Mouse (Mus musculus): ENCODE measurements around the gene Snx3. TPM values are rescaled to one million over a fixed set of nuclear protein-coding genes. Genes with fewer than 3 reads are reported as not detected.

The Snx3 gene
- polyA plus RNA-seq, 1 experiment from 2014 or later: 326 TPM

DNA sequence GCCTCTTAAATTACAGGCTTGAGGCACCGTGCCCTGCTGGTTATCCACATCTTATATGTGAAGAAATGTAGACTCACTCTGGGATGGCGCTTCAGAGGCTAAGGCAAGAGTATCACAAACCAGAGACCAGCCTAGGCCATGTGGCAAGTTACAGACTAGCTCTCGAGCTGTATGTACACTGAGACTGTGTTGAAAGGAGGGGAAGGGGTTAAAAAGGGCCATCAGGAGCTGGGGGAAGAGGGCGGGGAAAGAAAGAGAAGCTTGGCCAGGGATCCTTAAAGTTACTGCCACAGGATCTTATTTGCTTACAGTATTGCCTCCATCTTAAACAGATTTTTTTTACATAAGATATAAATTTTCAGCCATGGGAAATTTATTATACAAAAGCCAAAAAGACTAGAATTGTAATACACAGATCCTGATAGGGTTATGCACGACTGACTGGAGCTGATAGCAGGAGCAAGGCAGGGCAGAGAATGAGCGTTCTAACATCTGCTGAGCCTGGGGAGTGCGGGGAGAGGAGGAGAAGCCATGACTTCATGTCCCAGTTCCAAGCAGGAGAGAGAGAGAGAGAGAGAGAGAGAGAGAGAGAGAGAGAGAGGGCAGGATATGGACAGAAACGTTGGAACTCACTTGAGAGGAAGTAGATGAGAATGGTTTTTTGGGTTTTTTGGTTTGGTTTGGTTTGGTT lies 13.1 kb upstream of the Snx3 start:
- no peak for TF ChIP-seq CTCF (IDR thresholded peaks at IDR 0.05; ENCODE audit: low read depth)
- H3K36me3 ChIP-seq (ENCODE audit: insufficient read depth, low read length): no peaks in the 10 kb centered on the region
- H3K4me2 ChIP-seq (ENCODE audit: low read length): no peak overlapping the region
- 21% methylated on average over 8 of the region's 8 CpGs for WGBS
- no peaks in the 10 kb centered on the region for H3K27me3 ChIP-seq (ENCODE audit: insufficient read depth, low read length)
- no peaks in the 10 kb centered on the region for H3K9me3 ChIP-seq (replicated peaks; ENCODE audit: low read length)
- no peak overlapping the region for H3K9ac ChIP-seq (ENCODE audit: low read depth, low read length)
- H3K4me3 ChIP-seq (replicated peaks; ENCODE audit: low read depth, low read length): no peak overlapping the region
- ATAC-seq (replicated peaks; ENCODE audit: low FRiP score, low read depth) (no peak), DNase-seq (ENCODE audit: low spot score) (peak; percentile 65)
- H3K4me1 ChIP-seq (replicated peaks; ENCODE audit: insufficient read depth, low read length): no peaks in the 10 kb centered on the region
- no peak overlapping the region for H3K27ac ChIP-seq

DNA sequence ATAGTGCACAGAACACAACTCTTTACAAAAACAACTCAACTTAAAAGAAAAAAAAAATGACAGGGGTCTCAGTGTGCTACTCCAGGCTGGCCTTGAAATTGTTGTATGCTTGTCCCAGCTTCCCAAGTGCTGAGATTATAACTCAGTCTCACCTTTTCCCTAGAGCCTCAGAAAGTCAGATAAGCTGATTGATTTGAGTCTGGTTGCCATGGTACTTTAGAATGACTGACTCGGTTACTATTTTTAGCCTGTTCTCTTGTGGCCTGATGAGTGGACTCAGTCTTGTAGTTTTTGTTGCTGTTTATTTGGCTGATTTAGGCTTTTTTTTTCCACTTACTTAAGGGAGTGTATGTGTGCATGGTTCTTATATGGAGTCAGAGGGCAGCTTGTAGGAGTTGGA lies 10.7 kb upstream of the Snx3 start:
- Histone ChIP-seq H3K9me3 (replicated peaks; ENCODE audit: low read length) (no peaks in the 10 kb centered on the region), H3K27ac (no peak overlapping the region), H3K27me3 (ENCODE audit: insufficient read depth, low read length) (no peaks in the 10 kb centered on the region), H3K4me2 (ENCODE audit: low read length) (no peak overlapping the region), H3K9ac (ENCODE audit: low read depth, low read length) (no peak overlapping the region), H3K4me1 (replicated peaks; ENCODE audit: insufficient read depth, low read length) (no peaks in the 10 kb centered on the region), H3K36me3 (ENCODE audit: insufficient read depth, low read length) (no peaks in the 10 kb centered on the region), H3K4me3 (replicated peaks; ENCODE audit: low read depth, low read length) (no peak overlapping the region)
- ATAC-seq (replicated peaks; ENCODE audit: low FRiP score, low read depth): no peak
- no peak for DNase-seq (ENCODE audit: low spot score)
- WGBS: 54% methylated on average over 1 of the region's 1 CpGs
- TF ChIP-seq CTCF (IDR thresholded peaks at IDR 0.05; ENCODE audit: low read depth): no peak

DNA sequence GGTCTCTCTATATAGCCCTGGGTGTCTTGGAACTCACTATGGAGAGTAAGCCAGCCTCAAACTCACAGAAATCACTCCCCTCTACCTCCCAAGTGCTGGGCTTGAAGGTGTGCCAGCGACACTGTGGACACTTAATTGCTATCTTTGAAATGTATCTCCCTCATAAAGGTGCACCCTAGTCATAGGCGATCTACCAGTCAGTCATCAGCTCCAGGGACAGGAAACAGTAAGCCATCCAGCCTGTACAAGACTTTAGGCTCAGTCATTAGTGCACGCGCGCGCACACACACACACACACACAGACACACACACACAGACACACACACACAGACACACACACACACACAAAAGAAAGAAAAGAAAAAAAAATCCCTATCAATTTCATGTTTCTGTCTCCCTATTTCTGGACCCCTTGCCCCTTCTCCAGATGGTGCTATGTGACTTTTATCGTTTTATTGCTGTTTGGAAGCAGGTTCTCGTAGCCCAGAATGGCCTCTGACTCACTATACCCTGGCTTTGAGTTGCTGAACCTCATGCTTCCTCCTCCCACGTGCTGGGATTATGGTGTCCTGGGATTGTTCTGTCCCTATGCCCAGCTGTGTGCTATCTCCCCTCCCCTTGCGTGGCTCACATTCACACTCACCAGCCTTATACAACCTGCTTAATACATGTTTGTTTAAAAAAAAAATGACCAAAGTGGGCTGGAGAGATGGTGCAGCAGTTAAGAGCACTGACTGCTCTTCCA lies 9.6 kb upstream of the Snx3 start:
- WGBS: 74% methylated on average over 10 of the region's 10 CpGs
- Histone ChIP-seq H3K9ac (ENCODE audit: low read depth, low read length) (no peak overlapping the region), H3K4me1 (replicated peaks; ENCODE audit: insufficient read depth, low read length) (no peaks in the 10 kb centered on the region), H3K4me3 (replicated peaks; ENCODE audit: low read depth, low read length) (no peak overlapping the region), H3K27me3 (ENCODE audit: insufficient read depth, low read length) (no peaks in the 10 kb centered on the region), H3K9me3 (replicated peaks; ENCODE audit: low read length) (no peaks in the 10 kb centered on the region), H3K36me3 (ENCODE audit: insufficient read depth, low read length) (no peaks in the 10 kb centered on the region), H3K27ac (no peak overlapping the region), H3K4me2 (ENCODE audit: low read length) (no peak overlapping the region)
- DNase-seq (ENCODE audit: low spot score) (no peak), ATAC-seq (replicated peaks; ENCODE audit: low FRiP score, low read depth) (no peak)
- no peak for TF ChIP-seq CTCF (IDR thresholded peaks at IDR 0.05; ENCODE audit: low read depth)

DNA sequence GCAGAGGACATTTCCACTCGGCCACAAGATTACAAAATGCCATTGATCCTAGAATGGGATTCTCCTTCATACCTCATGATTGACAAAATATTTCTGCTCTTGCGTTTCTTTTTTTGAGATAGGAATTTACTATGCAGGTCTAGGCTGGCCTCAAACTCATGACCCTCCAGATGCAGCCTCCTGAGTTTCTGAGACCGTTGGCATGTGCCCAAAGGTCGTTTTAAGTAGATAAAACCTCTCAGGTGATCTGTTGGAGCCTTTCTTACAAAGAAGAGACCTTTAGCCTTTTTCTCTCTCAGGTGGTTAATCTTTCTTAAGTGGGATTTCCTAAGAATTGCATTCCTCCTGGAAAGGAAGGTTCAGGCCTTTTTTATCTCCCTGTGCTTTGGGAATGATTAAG lies 8.8 kb upstream of the Snx3 start:
- ATAC-seq (replicated peaks; ENCODE audit: low FRiP score, low read depth) (no peak), DNase-seq (ENCODE audit: low spot score) (peak; percentile 18)
- TF ChIP-seq CTCF (IDR thresholded peaks at IDR 0.05; ENCODE audit: low read depth): no peak
- no peaks in the 10 kb centered on the region for H3K9me3 ChIP-seq (replicated peaks; ENCODE audit: low read length)
- H3K4me3 ChIP-seq (replicated peaks; ENCODE audit: low read depth, low read length): no peak overlapping the region
- no peaks in the 10 kb centered on the region for H3K4me1 ChIP-seq (replicated peaks; ENCODE audit: insufficient read depth, low read length)
- 57% methylated on average over 4 of the region's 4 CpGs for WGBS
- no peak overlapping the region for H3K27ac ChIP-seq
- no peaks in the 10 kb centered on the region for H3K27me3 ChIP-seq (ENCODE audit: insufficient read depth, low read length)
- H3K36me3 ChIP-seq (ENCODE audit: insufficient read depth, low read length): no peaks in the 10 kb centered on the region
- no peak overlapping the region for H3K9ac ChIP-seq (ENCODE audit: low read depth, low read length)
- H3K4me2 ChIP-seq (ENCODE audit: low read length): no peak overlapping the region

DNA sequence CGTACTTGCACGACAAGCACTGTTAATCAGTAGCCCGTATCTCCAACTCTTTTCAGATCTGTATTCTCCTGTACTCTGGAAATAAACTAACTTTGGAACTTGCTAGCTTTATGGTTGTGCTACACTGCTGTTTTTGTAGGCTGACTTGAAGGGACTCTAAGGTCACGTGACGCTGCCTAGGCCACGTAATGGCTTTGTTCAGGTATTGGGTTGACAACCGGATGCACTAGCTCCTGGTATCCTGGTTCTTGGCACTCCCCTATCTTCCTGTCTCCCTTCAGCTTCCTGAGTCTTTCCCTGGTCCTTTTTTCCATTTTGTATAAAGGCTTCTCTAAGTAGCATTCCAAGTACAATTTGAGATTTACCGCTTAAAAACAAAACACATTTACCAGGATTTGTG lies 1.2 kb upstream of the Snx3 start:
- no peak for TF ChIP-seq CTCF (IDR thresholded peaks at IDR 0.05; ENCODE audit: low read depth)
- no peaks in the 10 kb centered on the region for H3K27me3 ChIP-seq (ENCODE audit: insufficient read depth, low read length)
- H3K36me3 ChIP-seq (ENCODE audit: insufficient read depth, low read length): no peaks in the 10 kb centered on the region
- peak overlapping the region; percentile 98 for H3K27ac ChIP-seq
- 0 out of 2 replicates have a peak, but pooled peaks cover under 1% of the 10 kb centered on the region for H3K4me1 ChIP-seq (replicated peaks; ENCODE audit: insufficient read depth, low read length)
- no peaks in the 10 kb centered on the region for H3K9me3 ChIP-seq (replicated peaks; ENCODE audit: low read length)
- H3K4me2 ChIP-seq (ENCODE audit: low read length): no peak overlapping the region
- H3K9ac ChIP-seq (ENCODE audit: low read depth, low read length): no peak overlapping the region
- H3K4me3 ChIP-seq (replicated peaks; ENCODE audit: low read depth, low read length): no peak overlapping the region
- DNase-seq (ENCODE audit: low spot score) (no peak), ATAC-seq (replicated peaks; ENCODE audit: low FRiP score, low read depth) (no peak)
- 82% methylated on average over 8 of the region's 8 CpGs for WGBS

DNA sequence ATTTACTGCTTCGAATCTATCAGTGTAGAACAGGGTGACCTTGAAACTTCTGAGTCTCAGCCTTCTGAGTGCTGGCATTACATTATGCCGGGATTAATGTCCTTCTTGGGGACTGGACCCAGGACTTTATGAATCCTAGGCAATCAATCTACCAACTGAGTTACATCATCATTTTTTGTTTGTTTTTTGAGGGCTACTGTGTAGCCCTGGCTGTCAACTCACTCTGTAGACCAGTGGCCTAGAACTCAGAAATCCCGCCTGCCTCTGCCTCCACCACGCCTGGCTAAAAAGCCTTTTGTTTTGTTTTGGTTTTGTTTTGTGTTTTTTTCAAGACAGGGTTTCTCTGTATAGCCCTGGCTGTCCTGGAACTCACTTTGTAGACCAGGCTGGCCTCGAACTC lies 669 bp upstream of the Snx3 start:
- Histone ChIP-seq H3K4me3 (replicated peaks; ENCODE audit: low read depth, low read length) (no peak overlapping the region), H3K4me1 (replicated peaks; ENCODE audit: insufficient read depth, low read length) (0 out of 2 replicates have a peak, but pooled peaks cover 3% of the 10 kb centered on the region), H3K4me2 (ENCODE audit: low read length) (peak overlapping the region; percentile 21; the same call in 1 of the 2 replicates), H3K27me3 (ENCODE audit: insufficient read depth, low read length) (no peaks in the 10 kb centered on the region), H3K9ac (ENCODE audit: low read depth, low read length) (no peak overlapping the region), H3K9me3 (replicated peaks; ENCODE audit: low read length) (no peaks in the 10 kb centered on the region), H3K36me3 (ENCODE audit: insufficient read depth, low read length) (no peaks in the 10 kb centered on the region), H3K27ac (peak overlapping the region; percentile 98)
- DNase-seq (ENCODE audit: low spot score) (no peak), ATAC-seq (replicated peaks; ENCODE audit: low FRiP score, low read depth) (no peak)
- no peak for TF ChIP-seq CTCF (IDR thresholded peaks at IDR 0.05; ENCODE audit: low read depth)
- WGBS: 77% methylated on average over 5 of the region's 5 CpGs
